Mouse (Mus musculus) heart, adult 18-20 months (tissue): ENCODE measurements at regions not wholly inside any gene's neighbourhood (a gene's known extent, or its start where the extent isn't known, plus 50 kb on each side); places are given as distances from the start of the nearest gene placed in this dataset.
"Not testable (repeated sequence)": the region's sequence is repeated elsewhere in the genome, so short reads cannot be mapped to it uniquely, and the experiment has no call there.

ENCODE experiments used
- DNase-seq, 2 experiments: peaks; one replicate each; pipeline ENCODE4 v3.0.0; 2021 to 2022; ENCODE audit warnings: mixed read lengths in 1 of 2

GRCm38 (mm10) chrX:129546016-129546415 is 203.5 kb upstream of the Diaph2 start:
- DNase-seq: no peak

- DNase-seq: peak in 1 of 2 experiments; percentile 6
Measured at GRCm38 (mm10) chrX:129547606-129548005, 201.9 kb upstream of the Diaph2 start.

GRCm38 (mm10) chrX:129556001-129556400 is 193.5 kb upstream of the Diaph2 start:
- DNase-seq: no peak

- peak; percentile 3 to 9 for DNase-seq
Measured at GRCm38 (mm10) chrX:129599491-129599890, 150.1 kb upstream of the Diaph2 start.

DNA sequence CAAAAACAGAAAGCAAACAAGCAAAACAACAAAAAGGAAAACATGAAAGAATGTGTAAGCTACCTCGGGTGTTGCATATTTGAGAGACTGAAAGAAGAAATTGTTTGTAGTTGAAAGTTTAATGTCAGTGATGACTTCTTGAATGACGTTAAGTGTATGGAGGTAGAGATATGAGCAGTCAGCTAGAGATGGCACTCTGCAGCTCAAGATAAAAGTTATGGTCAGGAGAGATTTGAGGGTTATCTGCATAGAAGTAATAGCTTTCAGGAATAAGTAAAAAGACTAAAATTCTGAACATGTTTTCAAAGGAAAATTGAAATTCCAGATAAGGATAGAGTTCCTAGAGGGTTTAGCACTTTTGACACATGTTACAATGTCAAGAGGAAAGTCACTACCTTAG is 141.7 kb upstream of the Diaph2 start:
- no peak for DNase-seq

GRCm38 (mm10) chrX:129611500-129611899 is 138.0 kb upstream of the Diaph2 start:
- not testable (repeated sequence) for DNase-seq

DNA sequence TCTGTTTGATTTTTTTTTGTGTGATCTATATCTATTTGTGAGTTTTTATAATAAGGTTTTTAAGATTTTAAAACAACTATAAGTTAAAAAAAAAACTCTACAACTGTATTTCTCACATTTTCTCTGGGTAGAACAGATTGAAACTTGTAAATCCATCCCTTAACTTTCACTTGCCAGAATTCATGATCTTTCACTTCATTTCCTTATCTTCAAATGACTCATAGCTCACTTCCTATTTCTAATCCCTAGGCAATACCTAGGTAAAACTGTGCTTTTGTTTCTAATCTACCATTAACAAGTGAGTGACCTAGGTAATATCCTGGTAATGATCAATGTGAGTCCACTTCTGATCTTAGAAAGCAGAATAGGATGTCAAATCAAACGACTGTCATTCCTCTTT is 112.5 kb upstream of the Diaph2 start:
- DNase-seq: no peak

- peak in 1 of 2 experiments; percentile 11 for DNase-seq
Measured at GRCm38 (mm10) chrX:129645106-129645505, 104.4 kb upstream of the Diaph2 start.

DNA sequence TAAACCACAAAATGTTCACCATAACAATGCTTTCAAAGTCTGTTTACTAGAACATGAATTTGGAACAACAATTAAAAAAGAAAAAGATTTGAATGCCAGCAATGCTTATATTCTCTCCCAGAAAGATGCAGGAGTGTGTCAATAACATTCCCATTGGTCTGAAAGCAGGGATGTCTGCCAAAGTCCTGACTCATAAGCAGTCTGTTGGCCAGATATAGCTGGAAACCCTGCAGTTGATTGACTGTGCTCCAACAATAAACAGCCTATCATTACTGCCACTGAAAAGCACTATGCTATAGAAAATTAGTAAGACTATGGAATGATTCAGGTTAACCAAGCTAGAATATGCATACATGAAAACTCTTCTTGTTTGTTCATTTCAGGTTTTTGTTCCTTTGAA is 92.6 kb upstream of the Diaph2 start:
- DNase-seq: peak; percentile 13 to 18

GRCm38 (mm10) chrX:129690677-129691076 is 58.9 kb upstream of the Diaph2 start:
- DNase-seq: no peak
